Mouse (Mus musculus) ovary, postnatal 14 days (tissue): Measurements from ENCODE around the gene BC048679.

Source experiments
- DNase-seq: peaks from one replicate; pipeline ENCODE4 v3.0.0; 2022; ENCODE audit warnings: low spot score

The BC048679 gene

GRCm38 (mm10) chr7:81476833-81477232, 21.2 kb downstream of the BC048679 start:
- DNase-seq: no peak

- DNase-seq: no peak
These were observed 22.9 kb downstream of the BC048679 start for GRCm38 (mm10) chr7:81475221-81475620.

GRCm38 (mm10) chr7:81464906-81465450, 33.1 kb downstream of the BC048679 start:
- DNase-seq: no peak

GRCm38 (mm10) chr7:81464116-81464515, 34.0 kb downstream of the BC048679 start:
- DNase-seq: no peak

- DNase-seq: no peak
These were observed 35.3 kb downstream of the BC048679 start for GRCm38 (mm10) chr7:81462815-81463214.

GRCm38 (mm10) chr7:81455155-81455651, 42.9 kb downstream of the BC048679 start, which contains the start of gene Cpeb1:
Gene Cpeb1, minus strand, starts transcription at chr7:81455465.
- DNase-seq: peak; percentile 49

DNA sequence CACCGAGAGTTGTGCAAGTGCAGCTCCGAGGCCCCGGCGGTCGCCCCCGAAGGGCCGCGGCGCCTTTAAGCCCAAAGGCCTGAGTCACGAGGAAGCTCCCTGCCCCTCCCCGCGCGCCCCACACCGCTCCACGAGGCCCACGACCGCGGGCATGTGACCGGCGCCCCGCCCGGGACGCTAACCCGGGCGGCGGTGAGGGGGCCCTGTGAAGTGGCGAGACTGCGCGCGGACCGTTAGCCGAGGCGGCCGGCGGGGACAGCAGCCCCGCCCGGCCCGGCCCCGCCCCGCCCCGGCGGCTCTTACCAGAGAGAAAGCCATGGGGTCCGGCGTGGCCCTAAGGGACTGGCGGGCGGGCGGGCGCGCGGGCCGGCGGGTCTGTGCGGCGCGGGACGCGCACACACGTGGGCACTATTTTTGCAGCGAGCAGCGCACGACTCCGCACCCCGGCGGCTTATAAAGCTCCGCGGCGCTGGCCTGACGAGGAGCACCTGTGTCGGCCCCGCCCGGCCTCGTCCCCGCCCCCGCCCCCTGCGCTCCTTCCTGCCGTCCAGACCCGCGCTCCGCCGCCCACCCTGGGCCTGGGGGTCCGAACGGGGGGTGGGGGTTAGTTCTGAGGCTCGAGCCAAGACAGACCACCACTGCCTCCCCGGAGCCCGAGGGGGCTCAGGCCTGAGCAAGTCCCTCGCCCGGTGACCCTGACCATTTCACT, 43.6 kb downstream of the BC048679 start:
- DNase-seq: no peak

DNA sequence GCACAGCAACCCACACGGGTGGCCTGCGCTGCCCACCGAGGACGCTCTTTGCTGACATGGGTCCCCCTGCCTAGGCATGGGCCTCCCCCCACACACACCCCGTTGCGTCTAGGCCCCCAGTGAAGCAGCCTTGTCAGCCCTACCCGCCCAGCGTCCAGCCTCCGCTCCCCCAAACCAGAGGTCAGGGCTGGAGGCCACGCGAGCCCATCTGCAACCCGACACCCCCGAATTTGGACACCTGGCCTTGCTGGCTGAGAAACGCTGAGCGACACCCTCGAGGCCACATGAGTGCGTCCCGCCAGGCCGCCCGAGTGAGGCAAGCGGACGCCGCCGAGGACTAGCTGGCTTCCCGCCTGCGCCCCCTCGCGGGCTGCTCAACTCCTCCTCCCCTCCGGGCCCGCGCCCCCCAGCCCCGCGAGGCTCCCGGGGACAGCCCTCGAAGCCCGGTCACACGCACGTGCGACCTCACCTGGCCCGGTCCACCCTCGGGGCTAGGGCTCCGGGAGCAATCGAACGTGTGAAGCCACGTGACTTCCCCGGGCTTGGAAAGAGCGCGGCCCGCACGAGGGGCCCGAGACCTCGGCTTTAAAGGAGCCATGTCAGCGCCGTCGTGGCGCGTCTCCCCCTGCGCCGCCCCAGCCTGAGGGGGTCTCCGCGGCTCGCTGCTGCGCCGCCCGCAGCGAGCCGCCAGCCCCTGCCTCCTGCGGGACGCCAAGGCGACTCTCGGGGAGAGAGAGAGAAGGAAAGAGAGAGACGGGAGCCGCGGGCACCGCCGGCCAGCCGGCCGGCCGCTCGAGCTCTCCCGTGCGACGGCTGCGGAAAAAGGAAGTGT, 44.4 kb downstream of the BC048679 start:
- no peak for DNase-seq

- DNase-seq: no peak
These were observed 45.1 kb downstream of the BC048679 start for GRCm38 (mm10) chr7:81452971-81453441.
